Comparison of ENCODE assay signal across 19 mouse cellular contexts in the genomic region with DNA sequence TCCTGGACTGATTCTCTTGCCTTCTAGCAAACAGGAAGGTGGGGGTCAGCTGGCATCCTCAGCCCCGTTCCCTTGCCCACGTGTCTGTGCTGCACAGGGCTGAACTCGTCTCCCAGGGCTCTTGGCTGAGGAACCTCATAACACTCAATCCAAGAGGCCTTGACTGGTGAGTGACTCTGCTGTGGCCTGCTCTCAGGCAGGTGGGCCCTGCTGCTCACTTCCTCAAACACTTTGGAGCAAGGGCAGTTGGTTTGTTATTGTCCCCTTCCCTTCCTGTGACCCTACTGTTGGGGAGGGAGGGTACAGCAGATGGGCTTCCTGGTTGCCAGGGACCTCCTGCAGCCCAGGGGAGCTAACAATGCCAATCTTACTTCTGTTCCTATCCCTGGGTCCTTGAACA.
DNase-seq lines count a peak whose midpoint lies in the region; ATAC-seq and TF ChIP-seq lines count a peak whose summit lies in the region.
"Had no signal": no experiment of that assay in that cellular context is flagged by ENCODE, and none has a peak within 500 bp of the region (broad histone marks: within the 10 kb centered on the region; RNA-seq: fewer than 3 reads in every experiment).

No protein-coding gene starts in this region.

- TF ChIP-seq CTCF in hindbrain, postnatal 0 days (IDR thresholded peaks at IDR 0.05; ENCODE audit: low read depth) = no peak
- TF ChIP-seq CTCF in kidney, adult 2 months (conservative IDR thresholded peaks at IDR 0.05; ENCODE audit: insufficient read depth, insufficient read length, low read depth, low read length) = no peak

- peak; percentile 12 for DNase-seq in hindbrain, postnatal 0 days (ENCODE audit: low spot score)
- no peak for DNase-seq in hindbrain, embryonic 14.5 days (ENCODE audit: low spot score)
- DNase-seq in cerebellum, adult 11-12 months = peak; percentile 79
- peak; percentile 83 to 89 for DNase-seq in cerebellum, postnatal 14 days
- no peak for DNase-seq in layer of hippocampus, adult 18-20 months (ENCODE audit: low spot score in 2 of 2)
- DNase-seq in kidney, adult 2 months = no peak
- DNase-seq: heart, postnatal 36 days; kidney, adult 18-20 months; kidney, postnatal 25 days; lung, postnatal 4 days; retina, postnatal 1 day; thymus, adult 2 months had no signal

- no peak overlapping the region for H3K4me2 ChIP-seq in hindbrain, postnatal 0 days (ENCODE audit: low read depth, low read length)
- H3K4me2 ChIP-seq in hindbrain, embryonic 14.5 days (replicated peaks) = no peak overlapping the region
- H3K4me2 ChIP-seq: embryonic facial prominence, embryonic 15.5 days; heart, embryonic 13.5 days; lung, embryonic 15.5 days; midbrain, embryonic 11.5 days had no signal

- H3K4me3 ChIP-seq in hindbrain, postnatal 0 days (ENCODE audit: low read length) = no peak overlapping the region
- no peak overlapping the region for H3K4me3 ChIP-seq in hindbrain, embryonic 14.5 days (replicated peaks; ENCODE audit: low read length)
- H3K4me3 ChIP-seq in kidney, adult 2 months (ENCODE audit: insufficient read depth, low read depth, low read length) = no peak overlapping the region
- H3K4me3 ChIP-seq: embryonic facial prominence, embryonic 15.5 days; heart, embryonic 13.5 days; lung, embryonic 15.5 days had no signal

- H3K9ac ChIP-seq in hindbrain, postnatal 0 days (replicated peaks; ENCODE audit: low read length) = no peak overlapping the region
- H3K9ac ChIP-seq in hindbrain, embryonic 14.5 days = no peak overlapping the region
- H3K9ac ChIP-seq: embryonic facial prominence, embryonic 15.5 days; heart, embryonic 13.5 days; liver, embryonic 14.5 days; lung, embryonic 15.5 days had no signal

- H3K9me3 ChIP-seq in hindbrain, postnatal 0 days (ENCODE audit: low read length) = no peaks in the 10 kb centered on the region
- H3K9me3 ChIP-seq in hindbrain, embryonic 14.5 days (ENCODE audit: control insufficient read depth, low read length) = no peaks in the 10 kb centered on the region
- H3K9me3 ChIP-seq: embryonic facial prominence, embryonic 15.5 days; lung, embryonic 15.5 days had no signal

- ATAC-seq in hindbrain, postnatal 0 days = no peak
- no peak for ATAC-seq in hindbrain, embryonic 14.5 days (ENCODE audit: low FRiP score)
- peak; percentile 34; the same call in 1 of the 2 replicates for ATAC-seq in megakaryocyte progenitor cell, adult 5-6 weeks (replicated peaks; ENCODE audit: poor library complexity)
- ATAC-seq: hindbrain, embryonic 16.5 days had no signal

- H3K4me1 ChIP-seq in hindbrain, postnatal 0 days (ENCODE audit: insufficient read depth, low read length) = no peaks in the 10 kb centered on the region
- no peaks in the 10 kb centered on the region for H3K4me1 ChIP-seq in hindbrain, embryonic 14.5 days (replicated peaks; ENCODE audit: control insufficient read depth, insufficient read depth, low read length)
- no peaks in the 10 kb centered on the region for H3K4me1 ChIP-seq in kidney, adult 2 months (ENCODE audit: control insufficient read depth, insufficient read depth, low read length)
- H3K4me1 ChIP-seq: embryonic facial prominence, embryonic 15.5 days; lung, embryonic 15.5 days had no signal

- TF ChIP-seq POLR2A in kidney, adult 2 months (IDR thresholded peaks at IDR 0.05; ENCODE audit: low read depth, low read length) = no peak

- no peaks in the 10 kb centered on the region for H3K27me3 ChIP-seq in hindbrain, postnatal 0 days (ENCODE audit: insufficient read depth, low read length)
- H3K27me3 ChIP-seq in hindbrain, embryonic 14.5 days (ENCODE audit: control insufficient read depth, insufficient read depth, low read length) = no peaks in the 10 kb centered on the region
- no peaks in the 10 kb centered on the region for H3K27me3 ChIP-seq in kidney, adult 2 months (replicated peaks; ENCODE audit: control insufficient read depth, insufficient read depth, low read length)
- H3K27me3 ChIP-seq: embryonic facial prominence, embryonic 15.5 days; heart, embryonic 13.5 days; lung, embryonic 15.5 days had no signal

- WGBS in hindbrain, postnatal 0 days = 57% methylated on average over 3 of the region's 3 CpGs
- WGBS in hindbrain, embryonic 14.5 days = 79% methylated on average over 3 of the region's 3 CpGs
- WGBS in kidney, adult 2 months = 68% methylated on average over 3 of the region's 3 CpGs

- no peak overlapping the region for H3K27ac ChIP-seq in hindbrain, postnatal 0 days
- no peak overlapping the region for H3K27ac ChIP-seq in hindbrain, embryonic 14.5 days
- H3K27ac ChIP-seq in kidney, adult 2 months (ENCODE audit: insufficient read depth, low read depth, low read length) = no peak overlapping the region
- H3K27ac ChIP-seq: embryonic facial prominence, embryonic 15.5 days; heart, embryonic 13.5 days; liver, embryonic 14.5 days; lung, embryonic 15.5 days had no signal

- H3K36me3 ChIP-seq in hindbrain, postnatal 0 days (ENCODE audit: insufficient read depth, low read length) = no peaks in the 10 kb centered on the region
- H3K36me3 ChIP-seq in hindbrain, embryonic 14.5 days (replicated peaks; ENCODE audit: control insufficient read depth, insufficient read depth) = no peaks in the 10 kb centered on the region
- H3K36me3 ChIP-seq in kidney, adult 2 months (ENCODE audit: control insufficient read depth, insufficient read depth, low read length) = no peaks in the 10 kb centered on the region
- H3K36me3 ChIP-seq: embryonic facial prominence, embryonic 15.5 days; heart, embryonic 13.5 days; lung, embryonic 15.5 days had no signal

Comparison
In these comparisons a context has a peak if more than half of its experiments do, and no peak if none do; other contexts are left out.
1. DNase-seq: peak in hindbrain, postnatal 0 days (single experiment), cerebellum, adult 11-12 months (single experiment) and cerebellum, postnatal 14 days (2 of 2); none in hindbrain, embryonic 14.5 days (single experiment), layer of hippocampus, adult 18-20 months (0 of 2) and kidney, adult 2 months (single experiment).